Mouse (Mus musculus): Measurements from ENCODE around the gene Akp3. TPM values are rescaled to one million over a fixed set of nuclear protein-coding genes. Genes with fewer than 3 reads are reported as not detected.

Gene Akp3
- total RNA-seq, 2 experiments from 2014 or later: not detected

DNA sequence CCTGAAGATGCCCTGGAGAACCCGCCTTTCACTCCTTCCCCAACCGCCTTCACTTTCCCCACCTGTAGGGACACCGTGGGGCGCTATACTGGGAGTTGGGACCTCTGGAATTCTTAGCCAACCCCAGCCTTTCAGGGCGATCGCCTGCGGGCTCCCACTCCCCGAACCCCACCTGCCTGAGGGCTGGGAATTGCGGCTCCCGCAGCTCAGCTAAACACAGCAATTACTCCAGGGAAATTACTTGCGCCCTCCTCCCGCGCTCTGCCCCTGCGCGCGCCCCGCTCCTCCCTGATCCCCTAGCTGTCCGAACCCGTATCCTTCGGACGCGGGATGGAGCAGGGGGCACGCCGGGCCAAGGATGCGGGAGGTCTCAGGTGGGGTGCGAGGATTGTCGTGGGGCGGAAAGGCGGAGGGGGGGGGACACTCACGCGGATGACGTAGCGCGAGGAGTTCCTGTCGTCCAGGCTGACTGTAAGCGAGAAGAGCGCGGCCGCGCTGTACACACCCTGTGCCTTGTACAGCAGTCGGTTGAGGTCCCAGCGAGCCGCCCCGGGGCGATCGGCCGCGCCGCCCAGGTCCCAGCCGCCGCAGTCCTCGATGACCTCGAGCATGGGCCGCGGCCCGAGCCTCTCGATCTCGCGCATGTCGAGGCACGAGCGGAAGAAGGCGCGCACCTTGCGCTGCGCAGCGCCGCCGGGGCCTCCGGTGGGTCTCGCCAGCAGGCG is 29.2 kb downstream of the Akp3 start:
- intact Hi-C loops (cut with DNase I): no loop called here
- no peak for DNase-seq

DNA sequence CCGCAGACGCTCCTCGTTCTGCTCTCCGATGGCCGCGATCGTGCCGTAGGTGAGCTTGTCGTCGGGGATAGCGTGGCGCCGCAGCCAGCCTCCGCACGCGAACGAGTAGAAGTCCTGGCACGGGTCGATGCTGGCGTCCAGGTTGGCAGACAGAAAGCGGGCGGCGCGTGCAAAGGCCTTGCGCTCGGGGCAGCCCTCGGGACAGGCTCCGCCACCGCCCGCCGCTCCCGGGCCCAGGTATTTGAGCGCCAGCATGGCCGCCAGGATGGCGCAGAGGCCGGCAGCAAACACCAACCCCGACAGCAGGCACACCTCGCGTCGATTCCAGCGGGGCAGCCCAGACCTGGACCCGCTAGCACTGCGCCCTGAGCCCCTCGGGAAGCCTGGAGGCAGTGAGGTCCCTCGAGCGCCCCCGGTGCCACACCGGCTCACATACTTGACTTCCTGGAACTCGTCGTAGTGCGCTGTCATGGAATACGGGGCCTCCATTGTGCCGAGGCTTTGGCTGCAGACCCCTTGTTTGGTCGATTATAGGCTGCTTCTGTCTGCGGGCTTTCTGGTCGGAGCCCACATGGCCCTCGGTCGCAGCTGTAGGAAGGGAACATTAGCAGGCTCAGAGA is 29.8 kb downstream of the Akp3 start:
- intact Hi-C loops (cut with DNase I): no loop called here
- DNase-seq: no peak

DNA sequence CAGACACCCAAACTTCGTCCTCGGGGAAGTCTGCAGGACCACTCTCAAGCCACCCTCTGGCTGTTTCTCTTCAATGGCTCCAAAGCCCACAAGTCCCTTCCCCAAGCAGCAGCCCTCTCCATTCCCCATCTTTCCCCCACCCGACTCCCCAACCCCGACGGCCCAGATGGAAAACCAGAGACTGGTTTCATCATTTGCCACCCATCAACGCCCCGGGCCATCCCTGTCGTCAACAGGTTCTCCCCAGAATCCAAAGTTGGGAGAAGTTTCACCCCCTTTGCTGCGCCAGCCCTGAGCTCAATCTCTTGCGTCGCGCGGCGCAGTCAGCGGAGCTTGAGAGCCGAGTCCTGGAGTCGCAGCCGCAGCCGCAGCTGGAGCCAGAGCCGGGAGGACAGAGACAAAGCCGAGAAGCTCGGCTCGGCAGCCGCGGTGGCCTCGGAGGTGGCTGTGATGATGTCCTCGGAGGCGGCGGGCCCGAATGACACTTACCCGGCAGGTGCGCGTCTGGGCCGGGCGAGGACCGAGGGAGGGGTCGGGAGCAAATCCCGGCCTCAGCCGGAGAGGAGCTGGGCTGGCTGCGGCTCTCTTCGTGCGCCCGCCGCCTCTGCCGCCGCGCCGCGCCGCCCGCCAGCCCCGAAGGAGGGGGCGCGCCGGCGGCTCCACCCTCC is 30.9 kb downstream of the Akp3 start:
- intact Hi-C loops (cut with DNase I): no loop called here
- no peak for DNase-seq

DNA sequence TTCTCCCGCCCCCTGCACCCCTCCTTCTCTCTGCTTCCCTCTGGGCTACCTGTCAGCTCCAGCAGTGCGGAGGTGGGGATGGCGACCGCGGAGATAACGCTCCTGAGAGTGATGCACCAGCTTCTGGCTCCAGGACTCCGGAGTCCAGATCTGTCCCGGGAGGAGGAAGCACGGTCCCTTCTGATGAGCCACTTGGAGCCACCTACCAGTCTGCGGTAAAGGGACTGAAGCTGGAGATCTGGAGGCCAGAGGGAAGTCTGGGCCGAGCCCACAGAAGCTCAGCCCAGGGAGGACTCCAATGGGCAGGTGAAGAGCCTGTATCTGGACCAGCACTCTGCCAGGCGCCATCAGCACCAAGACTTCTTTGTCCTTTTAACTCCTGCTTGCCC is 31.4 kb downstream of the Akp3 start, which contains the start of gene Ecel1:
TSS of gene Ecel1 (minus strand) at position 323 of the 389 bp plus-strand sequence.
- intact Hi-C loops (cut with DNase I): no loop called here
- no peak for DNase-seq

DNA sequence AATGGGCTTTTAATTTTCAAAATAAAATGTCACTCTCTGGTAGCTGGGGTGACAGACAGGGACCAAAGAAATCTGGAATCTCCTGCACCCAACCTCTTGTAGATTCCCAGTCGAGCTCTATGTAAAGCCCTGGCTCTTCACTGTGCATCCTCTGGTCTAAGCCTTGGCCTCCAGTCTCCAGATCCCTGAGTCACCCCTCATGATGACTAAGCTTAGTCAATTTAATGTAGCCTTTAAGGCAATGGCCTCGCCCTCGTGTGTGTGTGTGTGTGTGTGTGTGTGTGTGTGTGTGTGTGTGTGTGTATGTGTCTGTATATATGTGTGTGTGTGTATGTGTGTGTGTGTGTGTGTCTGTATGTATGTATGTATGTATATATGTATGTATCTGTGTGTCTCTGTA is 34.6 kb downstream of the Akp3 start:
- DNase-seq: no peak
- intact Hi-C loops (cut with DNase I): no loop called here

DNA sequence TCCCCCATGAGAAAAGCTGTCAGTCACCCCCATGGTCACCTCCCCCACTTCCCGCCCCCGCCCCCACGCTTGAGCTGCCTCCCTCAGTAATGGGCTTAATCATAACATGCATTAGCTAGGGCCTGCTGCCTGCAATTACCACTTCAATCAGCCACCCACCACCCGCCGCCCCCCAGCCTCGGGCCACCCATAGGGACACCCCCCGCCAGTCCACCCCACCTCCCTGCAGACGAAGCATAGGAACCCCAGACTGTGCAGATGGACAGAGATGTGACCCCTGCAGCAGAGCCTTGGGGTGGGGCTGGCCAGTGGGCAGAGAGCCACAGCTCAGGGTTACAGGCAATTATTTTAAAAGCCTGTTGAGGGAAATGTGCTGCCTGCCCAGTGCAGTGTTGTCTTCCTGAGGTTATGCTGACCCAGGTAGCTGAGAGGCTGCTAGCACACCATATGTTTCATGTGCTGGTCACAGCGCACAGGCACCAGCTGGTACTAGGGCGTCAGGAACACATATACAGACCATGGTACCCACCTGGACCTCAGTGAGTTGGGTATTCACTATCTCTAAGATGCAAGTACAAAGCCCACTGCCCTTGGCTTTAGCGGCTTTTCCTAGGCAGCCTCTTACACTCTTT is 39.5 kb downstream of the Akp3 start:
- no peak for DNase-seq
- intact Hi-C loops (cut with DNase I): no loop called here

DNA sequence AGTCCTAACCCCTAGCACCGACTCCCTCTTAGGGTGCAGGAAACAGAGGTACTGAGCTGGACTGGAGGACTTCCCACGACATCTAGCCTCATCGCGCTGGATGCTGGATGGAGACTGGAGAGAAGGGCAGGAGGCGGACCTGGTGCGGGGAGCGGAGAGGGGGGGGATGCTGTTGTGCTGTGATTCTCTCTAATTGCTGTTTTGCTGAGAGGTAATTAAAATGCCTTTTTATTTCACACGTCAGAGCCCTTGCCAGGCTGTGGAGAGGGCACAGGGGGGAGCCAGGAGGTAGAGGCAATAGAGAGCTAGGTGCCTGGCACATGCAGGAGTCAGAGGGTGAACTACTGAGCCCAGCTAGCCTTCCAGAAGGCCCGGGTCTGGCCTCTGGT is 40.0 kb downstream of the Akp3 start:
- intact Hi-C loops (cut with DNase I): no loop called here
- no peak for DNase-seq

DNA sequence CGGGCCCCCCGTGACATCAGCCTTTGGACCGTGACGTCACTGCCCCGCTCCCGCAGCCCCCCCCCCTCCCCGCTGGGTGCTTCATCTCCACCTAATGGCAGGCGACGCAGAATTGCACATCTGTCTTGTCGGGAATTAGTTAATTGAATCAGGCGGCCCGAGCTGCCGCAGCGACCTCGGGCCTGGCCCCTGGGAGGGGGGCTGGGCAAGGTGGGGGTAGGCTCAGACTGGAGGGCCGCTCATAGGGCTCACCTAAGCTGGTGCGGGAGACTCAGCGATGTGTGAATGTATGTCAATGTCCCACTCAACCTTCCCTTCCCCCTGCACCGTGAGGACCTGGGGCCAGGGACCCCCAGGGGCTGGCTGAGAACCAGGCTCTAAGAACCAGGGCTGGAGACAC is 45.7 kb downstream of the Akp3 start:
- DNase-seq: no peak
- intact Hi-C loops (cut with DNase I): no loop called here

DNA sequence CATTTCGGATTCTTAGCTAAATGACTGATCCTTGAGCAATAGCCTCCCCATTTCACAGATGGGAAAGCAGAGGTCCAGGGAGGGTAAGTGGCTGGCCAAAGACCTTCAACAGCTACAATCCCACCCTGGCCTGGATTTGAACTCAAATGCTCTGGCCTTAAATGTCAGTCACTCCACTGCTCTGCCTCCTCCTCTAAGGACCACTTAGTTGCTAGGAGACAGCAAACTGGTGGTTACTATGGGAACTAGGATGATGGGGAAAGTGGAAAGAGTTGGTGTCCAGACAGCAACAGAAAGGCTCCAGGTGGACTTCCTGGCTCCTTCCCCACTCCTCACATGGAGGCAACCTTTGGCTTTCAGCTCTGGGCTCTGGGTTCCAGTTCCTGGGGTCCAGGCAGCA is 46.5 kb downstream of the Akp3 start:
- intact Hi-C loops (cut with DNase I): no loop called here
- DNase-seq: no peak

DNA sequence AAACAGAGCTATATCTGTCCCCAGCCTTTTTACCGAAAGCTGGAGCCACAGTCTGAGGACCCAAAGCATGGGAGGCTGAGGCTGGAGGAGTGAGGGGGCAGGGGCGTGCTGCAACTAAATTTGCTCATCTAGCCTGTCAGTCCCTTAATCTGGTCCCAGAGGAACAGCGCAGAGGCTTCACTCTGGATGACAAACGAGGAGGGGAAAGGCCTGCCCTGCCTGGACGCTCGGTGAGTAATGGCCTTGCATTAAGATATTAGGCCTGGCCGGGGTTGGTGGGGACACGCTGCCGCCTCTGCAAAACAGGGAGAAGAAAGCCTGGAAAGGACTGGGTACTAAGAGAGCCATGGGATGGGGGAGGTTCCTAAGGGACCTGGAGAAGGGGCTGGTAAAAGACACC is 47.5 kb downstream of the Akp3 start:
- no peak for DNase-seq
- intact Hi-C loops (cut with DNase I): no loop called here

DNA sequence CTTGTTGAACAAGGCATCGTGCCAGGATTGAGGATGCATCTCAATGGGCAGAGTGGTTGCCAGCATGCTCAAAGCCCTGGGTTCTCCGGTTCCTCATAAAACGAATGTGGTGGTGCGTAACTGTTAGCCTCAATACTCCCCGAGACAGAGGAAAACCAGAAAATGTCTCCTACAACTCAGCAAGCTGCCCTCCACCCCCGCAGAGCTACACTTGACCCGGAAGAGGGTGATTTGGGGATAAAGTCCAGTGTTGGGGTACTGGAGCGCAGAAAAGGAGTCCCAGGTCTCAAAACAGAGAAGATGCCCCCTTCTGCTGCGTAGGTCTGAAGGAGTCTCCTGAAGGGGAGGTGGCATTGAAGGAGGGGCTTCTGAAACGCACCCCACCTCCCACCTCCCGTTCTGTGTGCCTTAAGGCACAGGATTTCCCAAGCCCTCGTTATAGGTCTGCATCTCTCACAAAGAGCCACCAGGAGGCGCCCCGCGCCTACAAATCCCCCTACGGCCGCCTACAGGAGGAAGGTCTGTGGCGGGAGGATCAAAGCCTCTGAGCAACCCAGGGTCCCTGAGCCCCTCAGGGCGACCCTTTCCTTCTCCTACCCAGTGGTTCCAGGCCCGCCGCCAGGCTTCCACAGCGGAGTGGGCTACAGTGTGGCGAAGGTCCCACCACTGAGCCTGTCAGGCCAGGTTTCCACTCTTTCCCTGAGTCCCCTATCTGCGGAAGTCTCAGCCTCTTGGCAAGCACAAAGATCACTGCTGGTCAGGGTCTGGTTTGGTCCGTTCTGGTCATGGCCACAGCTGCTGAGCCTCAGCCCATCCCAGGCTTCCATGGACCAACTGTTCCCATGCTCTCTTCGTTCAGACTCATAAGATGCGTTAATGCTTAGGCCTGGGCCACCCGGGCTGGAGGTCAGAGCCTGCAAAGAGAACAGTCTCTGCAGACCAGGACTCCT is 49.5 kb downstream of the Akp3 start:
- intact Hi-C loops (cut with DNase I): no loop called here

DNA sequence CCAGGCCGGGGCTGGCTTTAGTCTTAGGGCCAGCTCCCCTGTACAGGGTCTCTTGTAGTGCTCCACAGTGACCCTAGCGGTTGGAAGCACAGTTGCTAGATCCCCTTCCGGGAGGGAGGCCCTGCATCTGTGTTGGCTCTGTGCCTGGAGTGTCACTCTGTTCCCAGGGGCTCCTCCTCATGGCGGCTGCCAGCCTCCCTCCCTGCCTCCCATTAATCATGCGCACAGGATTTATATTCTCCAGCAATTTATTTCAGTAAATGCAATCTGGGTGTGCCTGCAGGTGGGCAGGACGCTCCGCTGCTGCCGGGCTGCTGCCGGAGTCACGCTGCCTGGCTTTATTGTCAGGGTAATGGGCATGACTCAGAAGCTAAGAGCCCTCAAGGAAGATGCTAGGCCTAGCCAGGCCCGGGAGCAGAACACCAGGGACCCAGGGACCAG is 51.1 kb downstream of the Akp3 start:
- DNase-seq: peak; percentile 84
- intact Hi-C loops (cut with DNase I): no loop called here

More for the DNA sequence above, 49.5 kb downstream of the Akp3 start:
- peak; percentile 74 for DNase-seq

Other genes starting within 250 kb of the Akp3 start
- gene Alppl2, start 35.0 kb upstream of the Akp3 start, total RNA-seq (2021): not detected
- not detected for gene Alpi, start 23.4 kb upstream of the Akp3 start, total RNA-seq (2021)
- gene Ecel1, start 31.5 kb downstream of the Akp3 start, total RNA-seq (2021): 10 to 100 TPM in 1 of 2 experiments, 1 to 10 TPM in 1; 3.4 to 11.8 TPM
- under 1 TPM; 0.16 to 0.40 TPM for gene Prss56, start 58.3 kb downstream of the Akp3 start, total RNA-seq (2021)
- gene Chrnd, start 65.6 kb downstream of the Akp3 start, total RNA-seq (2021): not detected
- not detected for gene Chrng, start 79.7 kb downstream of the Akp3 start, total RNA-seq (2021)
- 10 to 100 TPM; 92.6 to 92.8 TPM for gene Eif4e2, start 88.9 kb downstream of the Akp3 start, total RNA-seq (2021)
- 1 to 10 TPM; 1.5 to 2.0 TPM for gene Efhd1, start 139.4 kb downstream of the Akp3 start, total RNA-seq (2021)
- 10 to 100 TPM; 85.4 to 94.2 TPM for gene Gigyf2, start 202.0 kb downstream of the Akp3 start, total RNA-seq (2021)

All from left cerebral cortex, postnatal 4 days (tissue).